Mouse (Mus musculus): ENCODE measurements at regions not wholly inside any gene's neighbourhood (a gene's known extent, or its start where the extent isn't known, plus 50 kb on each side); places are given as distances from the start of the nearest gene placed in this dataset.

- TF ChIP-seq CTCF (IDR thresholded peaks at IDR 0.05; ENCODE audit: extremely low read depth, insufficient read length, insufficient replicate concordance, low read depth, low read length) (no peak), POLR2A (IDR thresholded peaks at IDR 0.05; ENCODE audit: low read depth, low read length) (no peak)
Observed at GRCm38 (mm10) chr14:24757302-24757701, 270.4 kb downstream of the Rps24 start.

All from small intestine, adult 2 months (tissue).